Mouse (Mus musculus) heart, postnatal 0 days (tissue): ENCODE measurements at regions not wholly inside any gene's neighbourhood (a gene's known extent, or its start where the extent isn't known, plus 50 kb on each side); places are given as distances from the start of the nearest gene placed in this dataset.

Experiments
- CTCF ChIP-seq: IDR thresholded peaks from 2 replicates; pipeline ENCODE4 v1.5.1; 2016; ENCODE audit warnings: antibody characterized with exemption, control low read depth, low read depth
- EP300 ChIP-seq: IDR thresholded peaks from 2 replicates; pipeline ENCODE4 v1.6.1; 2016; ENCODE audit warnings: antibody characterized with exemption, low read depth

DNA sequence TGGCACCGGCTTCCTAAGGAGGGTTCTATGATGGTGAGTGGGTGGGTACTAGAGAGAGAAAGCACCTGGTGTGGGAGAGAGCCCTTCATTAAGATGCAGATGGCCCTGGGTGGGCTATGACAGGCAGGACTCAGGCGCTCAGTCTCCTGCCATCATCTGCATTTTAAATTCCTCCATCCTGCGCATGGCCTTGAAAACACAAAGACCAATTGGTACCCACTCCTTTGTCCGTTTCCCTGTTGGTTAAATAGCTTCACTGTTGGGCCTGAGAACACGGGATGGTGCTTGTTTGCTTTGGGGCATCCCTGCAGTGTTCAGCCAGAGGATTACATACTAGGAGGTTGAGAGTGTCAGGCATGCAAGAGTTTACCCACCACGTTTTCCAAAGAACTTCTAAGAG, 314.9 kb downstream of the Gm11011 start:
- TF ChIP-seq EP300 (no peak), CTCF (no peak)
